Mouse (Mus musculus) testis, adult 10 weeks (tissue): ENCODE measurements around the gene Timm9. TPM values are rescaled to one million over a fixed set of nuclear protein-coding genes. Genes with fewer than 3 reads are reported as not detected.

Experiments
- polyA plus RNA-seq: library from polyadenylated mRNA; stranded (reverse); fragments of 350-450 nt; fragmentation: Illumina TruSeq; extraction: RNeasy Lipid Tissue Mini Kit (QIAGEN cat#74804); gene quantifications from one replicate; pipeline ENCODE4 v1.2.3, GENCODE M21; 2014; ENCODE audit warnings: low read depth, low replicate concordance

Gene Timm9
- 34.3 TPM for polyA plus RNA-seq

GRCm38 (mm10) chr12:71136130-71136973, at the start of gene Timm9, which contains the start of gene 2700049A03Rik:
Gene Timm9, minus strand, starts transcription at chr12:71136684.
Gene 2700049A03Rik, plus strand, starts transcription at chr12:71136848.

DNA sequence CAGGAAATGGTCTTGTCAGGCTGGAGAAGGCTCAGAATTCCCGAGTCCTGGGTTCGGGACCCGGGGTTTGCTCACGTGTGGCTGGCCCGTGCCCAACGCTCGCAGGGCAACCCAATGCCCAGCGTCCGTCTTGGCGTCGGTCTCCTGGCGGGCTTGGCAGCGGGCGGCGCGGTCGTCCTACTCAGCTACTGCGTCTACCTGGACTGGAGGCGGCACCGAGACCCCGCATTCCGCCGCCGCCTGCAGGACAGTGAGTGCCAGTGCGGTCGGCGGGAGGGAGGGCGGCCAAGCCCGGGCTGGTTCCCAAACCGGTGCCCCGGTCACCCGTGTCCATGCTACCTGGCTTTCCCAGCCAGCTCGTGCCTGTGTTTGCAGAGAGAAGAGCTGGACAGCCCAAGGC, 25.2 kb downstream of the Timm9 start, which contains the start of gene Tomm20l:
TSS of gene Tomm20l (plus strand) at position 98 of the 400 bp plus-strand sequence.

Other genes with a start within 250 kb of the Timm9 start
- 1,280 TPM for gene Actr10, start 198.8 kb downstream of the Timm9 start, polyA plus RNA-seq
- 483 TPM for gene Psma3, start 162.1 kb downstream of the Timm9 start, polyA plus RNA-seq
- 21.7 TPM for gene Arid4a, start 120.7 kb downstream of the Timm9 start, polyA plus RNA-seq
- 74.8 TPM for gene Tomm20l, start 25.3 kb downstream of the Timm9 start, polyA plus RNA-seq
- 78.3 TPM for gene 2700049A03Rik, start 164 bp upstream of the Timm9 start, polyA plus RNA-seq
- 6.1 TPM for gene Dact1, start 173.2 kb upstream of the Timm9 start, polyA plus RNA-seq